Mouse (Mus musculus): ENCODE measurements around the gene Inpp5a. TPM values are rescaled to one million over a fixed set of nuclear protein-coding genes. Genes with fewer than 3 reads are reported as not detected.
A peak's percentile ranks its signal among the peaks of the same experiment; 100 is the strongest.

Gene Inpp5a
- total RNA-seq, 2 experiments from 2014 or later: 293 to 297 TPM

DNA sequence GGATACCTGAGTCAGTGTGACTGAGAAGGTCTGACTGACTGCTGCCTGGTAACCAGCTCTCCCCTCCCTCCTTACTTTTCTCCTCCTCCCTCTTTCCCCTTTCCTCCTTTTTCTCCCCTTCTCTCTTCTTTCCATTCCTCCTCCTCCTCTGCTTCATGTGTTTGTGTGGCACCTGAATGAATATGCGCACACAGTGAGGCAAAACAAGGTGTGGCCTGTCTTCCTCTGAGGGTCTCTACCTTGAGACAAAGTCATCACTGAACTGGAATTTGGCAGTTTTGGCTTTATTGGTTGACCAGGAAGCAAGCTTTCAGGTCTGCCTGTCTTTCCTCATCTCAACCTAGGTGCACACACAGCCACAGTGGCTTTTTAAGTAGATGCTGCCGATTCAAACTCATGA lies 147.9 kb downstream of the Inpp5a start:
- no peak for DNase-seq

DNA sequence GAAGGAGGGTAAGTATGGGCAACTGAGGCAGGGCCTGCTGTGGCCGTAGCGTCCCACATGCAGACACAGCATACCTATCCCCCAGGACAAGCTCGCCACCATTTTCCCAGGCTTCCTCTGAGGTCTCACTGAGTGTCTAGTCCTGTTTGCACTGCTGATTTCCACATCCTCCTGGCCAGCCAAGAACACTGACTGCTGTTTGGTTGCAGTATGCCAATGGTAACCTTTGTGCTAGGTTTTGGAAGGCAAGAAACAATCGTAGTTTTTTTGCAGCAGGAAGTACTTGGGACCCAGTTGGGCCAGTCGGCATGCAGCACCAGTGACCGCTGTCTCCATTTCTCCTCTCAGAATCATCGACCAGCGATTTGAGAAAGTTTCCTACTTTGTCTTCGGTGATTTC lies 148.9 kb downstream of the Inpp5a start:
- DNase-seq: no peak

DNA sequence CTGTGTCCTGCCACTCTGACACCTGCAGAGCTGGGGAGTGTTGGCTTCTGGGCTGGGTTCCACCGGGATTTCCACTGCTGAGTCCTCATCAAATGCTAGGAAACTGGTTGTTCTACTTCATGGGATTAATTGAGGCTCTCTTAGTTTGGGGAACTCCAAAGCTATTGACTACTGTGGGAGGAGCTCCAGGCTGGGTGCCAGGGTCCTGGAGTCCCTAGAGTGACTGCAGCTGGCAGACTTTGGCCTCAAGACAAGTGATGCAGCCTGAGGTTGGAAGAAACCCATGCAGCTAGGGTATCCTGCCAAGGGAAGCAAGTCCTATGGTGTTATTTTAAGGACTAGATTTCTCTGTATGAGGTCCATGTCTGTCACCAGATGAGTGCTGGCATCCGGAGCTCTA lies 149.6 kb downstream of the Inpp5a start:
- DNase-seq: peak; percentile 73 to 79

DNA sequence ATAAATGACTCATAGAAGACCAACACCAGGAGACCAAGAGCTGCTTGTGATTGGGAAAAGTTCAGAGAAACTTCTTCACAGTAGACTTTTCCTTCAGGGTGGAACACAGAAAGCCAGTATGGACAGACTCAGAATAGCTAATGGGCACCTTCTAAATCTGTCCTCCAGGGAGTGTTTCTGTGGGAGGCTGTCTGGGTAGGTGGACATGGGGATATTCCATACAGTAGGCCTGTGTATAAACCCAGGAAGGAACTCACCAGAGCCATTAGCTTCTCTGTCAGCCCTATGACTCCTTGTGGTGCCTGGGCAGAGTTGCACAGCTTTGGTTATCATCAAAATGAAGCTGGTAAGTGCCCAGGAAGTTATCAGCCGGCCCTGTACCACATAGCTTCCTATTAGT lies 151.7 kb downstream of the Inpp5a start:
- DNase-seq: no peak

DNA sequence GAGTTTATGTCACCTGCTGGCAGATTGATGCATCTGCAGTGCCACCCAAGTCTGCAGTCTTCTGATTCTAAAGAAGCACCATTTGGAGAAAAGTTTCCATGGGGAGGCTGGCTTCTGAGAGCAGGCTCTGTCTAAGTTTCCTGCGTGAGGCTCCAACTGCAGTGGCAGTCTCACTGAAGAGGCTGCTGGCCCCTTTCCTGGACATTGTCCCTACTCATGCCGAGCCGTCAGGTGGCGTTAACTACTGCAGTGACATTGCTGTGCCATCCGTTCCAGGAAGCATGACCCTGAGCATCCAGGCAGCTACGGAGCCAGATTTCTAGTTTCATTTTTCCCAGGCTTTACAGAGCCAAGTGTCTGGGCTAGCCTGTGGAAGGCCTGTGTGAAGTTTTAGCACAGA lies 152.5 kb downstream of the Inpp5a start:
- peak in 1 of 2 experiments; percentile 16 for DNase-seq

DNA sequence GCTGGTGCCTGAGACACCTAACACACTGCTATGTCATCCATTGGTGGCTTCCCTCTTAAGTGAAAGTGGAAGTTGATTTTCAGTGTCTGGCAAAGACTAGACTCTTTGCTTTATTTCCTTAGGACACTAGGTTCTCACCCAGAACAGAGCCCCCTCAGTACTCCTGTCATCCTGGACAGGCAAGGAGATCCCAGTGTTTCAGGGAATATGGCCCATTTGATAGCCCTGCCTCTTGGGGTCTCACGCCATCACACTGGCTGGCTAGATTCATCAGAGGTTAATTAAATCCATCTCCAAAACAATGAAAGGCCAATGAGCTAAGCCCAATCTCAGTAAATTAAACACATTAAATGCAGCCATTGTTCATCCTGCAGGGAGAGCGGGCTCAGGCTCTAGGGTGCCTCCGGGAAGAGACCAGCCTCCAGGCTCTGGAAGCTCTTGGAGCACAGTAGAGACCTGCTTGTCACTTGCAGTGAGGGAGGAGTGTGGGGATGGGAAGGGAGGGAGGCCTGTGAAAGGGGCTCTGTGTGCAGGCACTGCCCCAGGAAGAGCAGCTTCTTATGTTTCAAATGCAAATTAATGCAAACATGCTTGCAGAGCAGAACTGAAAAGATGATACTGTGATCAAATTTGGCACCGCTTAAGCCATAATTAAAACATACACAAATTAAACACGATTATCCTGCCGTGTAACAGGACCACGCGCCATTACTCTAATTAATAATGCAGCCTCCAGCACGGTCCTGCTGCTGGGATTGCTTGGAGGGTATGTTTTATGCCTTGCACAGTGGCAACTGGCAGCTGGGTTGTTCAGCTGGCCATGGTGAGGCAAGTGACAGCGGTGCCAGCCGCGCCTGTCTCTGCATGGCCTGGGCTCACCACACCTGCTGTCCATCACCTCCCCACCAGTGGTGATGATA lies 156.1 kb downstream of the Inpp5a start:
- DNase-seq: no peak

DNA sequence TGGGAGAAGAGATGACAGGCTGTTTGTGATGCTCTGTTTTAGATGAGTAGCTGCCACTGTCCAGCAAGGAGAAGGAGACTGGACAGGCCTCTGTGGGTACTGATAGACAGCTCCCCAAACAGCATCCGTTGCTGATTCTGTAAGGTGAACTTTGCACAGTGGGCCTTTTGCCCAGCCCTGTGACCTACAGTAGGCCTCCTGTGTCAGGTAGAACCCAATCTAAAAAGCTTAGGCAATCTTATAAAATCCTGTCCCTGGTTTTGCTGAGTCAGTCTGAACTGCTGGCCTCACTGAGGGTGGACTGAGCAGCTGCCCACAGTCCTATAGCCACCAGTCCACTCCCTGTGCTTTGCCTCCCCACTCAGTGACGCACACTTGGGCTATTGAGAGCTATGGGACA lies 158.4 kb downstream of the Inpp5a start:
- DNase-seq: no peak

DNA sequence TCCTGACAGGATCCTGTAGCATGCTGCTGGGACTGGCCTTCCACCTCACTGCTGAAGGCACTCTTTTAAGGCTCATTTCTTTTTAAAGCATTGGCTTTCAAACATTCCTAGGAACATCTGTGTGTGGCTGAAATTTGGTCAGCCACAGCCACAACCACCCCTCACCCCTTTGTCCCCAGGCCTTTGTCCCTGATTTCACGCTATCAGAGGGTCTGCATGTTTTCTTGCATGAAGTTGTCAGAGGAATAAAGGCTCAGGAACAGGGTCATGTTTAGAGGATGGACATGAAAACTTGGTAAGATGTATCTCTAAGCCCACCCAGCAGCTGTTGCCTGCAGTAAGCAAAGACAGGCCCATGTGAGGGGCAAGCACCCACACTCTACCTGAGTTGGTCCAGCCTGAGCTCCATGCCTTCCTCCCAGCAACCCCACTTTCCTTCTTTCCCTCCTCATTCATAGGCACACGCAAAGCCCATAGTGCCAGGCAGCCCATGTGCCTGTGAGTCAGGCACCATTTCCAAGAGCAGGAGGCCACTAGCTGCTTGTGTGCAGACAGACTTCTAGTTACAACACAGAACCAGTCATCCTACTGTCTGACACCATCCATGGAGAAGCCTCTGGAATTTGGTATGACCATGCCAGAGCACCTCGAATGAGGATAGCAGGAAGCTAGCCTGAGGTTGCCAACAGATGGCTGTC lies 161.3 kb downstream of the Inpp5a start:
- no peak for DNase-seq

DNA sequence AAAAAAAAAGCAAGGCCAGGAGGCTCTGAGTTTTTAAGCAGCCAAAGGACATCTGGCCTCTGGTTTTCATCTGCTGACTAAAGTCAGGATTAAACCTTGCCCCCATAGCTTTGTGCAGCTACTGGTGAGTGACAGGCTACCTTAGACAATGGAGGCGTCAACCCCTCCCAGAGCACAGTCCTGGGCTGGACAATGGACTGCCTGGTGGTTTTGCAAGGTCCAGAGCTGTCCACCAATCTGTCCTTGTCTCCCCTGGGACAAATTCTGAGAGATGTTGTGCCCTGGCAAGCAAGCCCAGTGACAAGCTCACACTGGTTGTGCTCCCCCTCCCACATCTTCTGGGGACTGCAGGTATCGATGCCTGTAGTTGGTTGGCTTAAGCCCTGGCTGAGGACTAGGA lies 162.6 kb downstream of the Inpp5a start:
- DNase-seq: no peak

DNA sequence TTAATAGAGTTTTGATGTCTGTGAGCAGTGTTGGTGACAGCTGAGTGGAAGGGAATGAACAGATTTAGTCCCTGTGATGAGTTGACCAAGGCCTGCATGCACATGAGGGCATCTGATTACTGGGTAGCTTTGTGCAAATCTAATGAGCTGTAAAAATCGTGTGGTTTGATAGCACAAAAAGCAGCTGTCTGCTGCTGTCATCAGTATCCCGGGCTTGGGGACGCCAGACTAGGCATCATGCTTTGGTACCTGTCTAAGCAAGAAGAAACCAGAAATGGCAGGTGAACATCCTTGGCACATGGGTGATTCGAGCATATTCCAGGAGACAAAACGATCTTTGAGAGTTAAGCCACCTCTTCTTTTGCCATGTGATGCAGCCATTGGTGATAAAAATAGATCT lies 167.4 kb downstream of the Inpp5a start:
- no peak for DNase-seq

DNA sequence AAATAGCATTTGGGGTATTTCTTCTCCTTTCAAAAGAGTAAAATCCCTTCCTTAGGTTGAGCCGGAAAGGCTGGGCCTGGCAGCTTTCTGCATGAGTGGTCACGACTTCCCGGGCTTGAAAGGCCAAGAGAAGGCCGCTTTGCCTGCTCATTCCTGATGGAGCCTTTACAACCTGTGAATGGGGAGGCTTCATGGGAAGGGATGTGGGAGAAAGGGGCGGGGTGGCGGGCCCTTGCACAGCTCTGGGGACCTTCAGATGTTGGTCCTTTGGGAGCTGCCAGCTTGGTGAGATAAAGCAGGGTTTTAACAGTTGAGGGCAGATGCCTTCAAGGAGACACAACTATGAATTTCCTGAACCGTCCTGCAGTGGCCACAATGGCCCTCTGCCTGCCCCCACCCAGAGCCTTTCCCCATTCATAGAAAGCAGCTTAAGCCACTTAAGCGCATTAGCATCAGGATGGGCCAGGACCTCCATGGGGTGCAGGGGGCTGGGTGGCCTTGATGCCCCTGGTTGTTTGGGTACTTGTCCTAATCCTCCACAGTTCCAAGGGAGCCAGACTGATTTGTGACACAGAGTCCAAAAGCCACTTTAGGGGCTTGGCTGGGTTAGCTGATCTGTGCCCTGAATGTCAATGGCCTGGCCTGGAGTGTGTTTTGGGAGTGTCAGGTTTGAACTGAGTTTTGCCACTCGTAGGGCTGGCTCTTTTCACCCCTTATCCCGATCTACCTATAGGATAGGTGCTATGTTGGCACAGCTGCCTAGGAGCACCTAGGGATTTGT lies 168.0 kb downstream of the Inpp5a start:
- no peak for DNase-seq

DNA sequence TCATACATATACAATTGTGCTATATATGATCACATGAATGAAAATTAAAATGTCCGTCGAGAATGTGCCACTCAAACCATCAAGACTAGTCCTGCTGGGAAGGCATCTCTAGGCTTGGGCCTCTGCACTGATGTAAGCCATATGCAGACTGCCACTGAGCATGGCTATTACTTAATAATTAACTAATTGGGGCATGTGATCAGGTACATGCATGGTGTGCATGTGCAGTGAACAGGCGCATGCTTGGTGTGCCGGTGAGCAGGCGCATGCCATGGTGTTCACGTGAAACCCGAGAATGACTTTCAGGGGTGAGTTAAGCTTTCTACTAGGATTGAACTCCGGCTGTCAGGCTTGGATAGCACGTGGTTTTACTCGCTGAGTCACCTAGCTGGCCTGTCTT lies 170.8 kb downstream of the Inpp5a start:
- no peak for DNase-seq

DNA sequence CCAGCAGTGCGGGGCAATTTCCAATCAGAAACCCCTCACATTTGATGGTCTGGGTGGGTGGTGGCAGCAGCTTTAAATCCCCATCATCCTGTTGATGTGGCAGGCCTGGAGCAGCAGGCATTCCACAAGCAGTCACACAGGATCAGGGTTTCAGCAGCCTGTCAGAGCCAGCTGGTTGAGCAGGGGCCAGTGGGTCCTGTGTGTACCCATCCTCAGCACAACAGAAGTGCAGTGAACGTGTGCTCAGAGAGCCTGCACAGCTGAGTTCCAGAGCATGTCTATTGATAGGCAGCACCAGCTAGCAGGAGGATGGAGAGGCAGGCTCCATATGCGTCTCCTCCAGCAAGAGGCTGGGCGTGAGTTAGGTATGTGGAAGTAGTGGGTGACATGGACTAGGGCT lies 174.5 kb downstream of the Inpp5a start:
- DNase-seq: no peak

DNA sequence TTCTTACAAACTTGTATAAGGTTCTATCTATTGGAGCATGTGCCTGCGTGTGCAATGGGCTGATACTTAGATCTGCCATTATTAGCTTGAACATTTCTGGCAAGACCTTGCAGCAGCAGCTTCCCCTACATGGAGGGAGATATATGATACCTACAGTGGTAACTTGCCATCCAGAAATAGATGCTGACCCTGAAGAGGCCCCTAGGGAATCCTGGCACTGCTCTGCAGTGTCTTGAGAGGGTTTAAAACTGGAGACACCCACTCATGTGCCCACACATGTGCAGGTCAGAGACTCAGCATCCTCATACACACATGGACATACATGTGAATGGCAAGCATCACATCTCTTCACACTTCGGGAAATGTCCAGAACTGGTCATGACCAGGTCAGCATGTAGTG lies 175.3 kb downstream of the Inpp5a start:
- DNase-seq: no peak

DNA sequence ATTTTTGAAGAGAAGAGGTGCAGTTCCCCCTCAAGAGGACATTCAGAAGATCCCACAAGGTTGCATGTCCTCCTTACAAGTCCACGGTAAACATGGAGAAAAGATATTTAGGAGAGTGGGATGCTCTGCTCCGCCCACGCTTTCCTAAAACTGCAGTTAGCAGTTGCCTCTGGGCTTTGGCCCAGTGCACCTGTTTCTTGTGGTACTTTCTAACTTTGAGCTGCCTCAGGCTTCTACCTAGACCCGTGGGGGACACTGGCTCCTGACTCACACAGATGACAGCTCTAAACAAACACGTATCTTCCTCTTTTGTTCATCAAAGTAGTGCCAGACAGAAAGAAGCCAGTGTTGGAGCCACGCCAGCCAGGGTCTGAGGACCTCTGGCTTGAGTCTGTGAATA lies 177.1 kb downstream of the Inpp5a start:
- no peak for DNase-seq

DNA sequence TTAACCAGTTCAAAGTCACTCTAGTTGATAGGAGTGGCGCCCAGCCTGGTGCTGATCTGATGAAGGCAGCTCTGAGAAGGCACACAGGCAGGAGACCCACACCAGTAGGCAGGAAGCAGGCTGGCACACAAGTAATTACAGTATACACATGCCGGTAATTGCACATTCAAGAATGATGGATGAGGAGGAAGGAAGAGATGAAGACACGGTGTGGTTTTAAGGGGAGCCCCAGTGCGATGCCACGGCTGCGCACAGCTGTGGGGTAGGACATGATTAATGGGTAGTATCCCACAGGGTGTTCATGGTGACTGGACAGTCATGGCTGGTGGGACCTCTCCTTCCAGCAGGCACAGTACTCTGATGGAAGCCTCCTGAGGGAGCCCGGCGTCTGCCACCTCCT lies 177.6 kb downstream of the Inpp5a start:
- DNase-seq: no peak

DNA sequence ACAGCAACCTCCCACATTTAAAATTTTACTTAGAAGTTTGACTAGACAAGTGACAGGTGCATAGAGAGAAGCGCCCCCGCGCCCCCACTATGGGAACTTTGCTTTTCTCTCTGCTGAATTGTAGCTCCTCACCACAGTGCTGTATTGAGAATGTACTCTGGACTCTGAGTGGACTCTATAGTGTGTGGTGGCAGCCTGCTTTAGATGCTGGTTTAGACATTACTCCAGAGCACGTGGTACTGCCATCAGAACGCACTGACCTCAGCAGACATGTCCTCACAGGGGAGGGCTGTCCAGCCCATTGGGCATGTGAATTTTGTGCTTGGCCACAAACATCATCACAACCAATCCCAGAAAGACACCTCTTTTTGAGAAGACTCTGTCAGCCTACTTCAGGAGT lies 181.9 kb downstream of the Inpp5a start:
- DNase-seq: no peak

DNA sequence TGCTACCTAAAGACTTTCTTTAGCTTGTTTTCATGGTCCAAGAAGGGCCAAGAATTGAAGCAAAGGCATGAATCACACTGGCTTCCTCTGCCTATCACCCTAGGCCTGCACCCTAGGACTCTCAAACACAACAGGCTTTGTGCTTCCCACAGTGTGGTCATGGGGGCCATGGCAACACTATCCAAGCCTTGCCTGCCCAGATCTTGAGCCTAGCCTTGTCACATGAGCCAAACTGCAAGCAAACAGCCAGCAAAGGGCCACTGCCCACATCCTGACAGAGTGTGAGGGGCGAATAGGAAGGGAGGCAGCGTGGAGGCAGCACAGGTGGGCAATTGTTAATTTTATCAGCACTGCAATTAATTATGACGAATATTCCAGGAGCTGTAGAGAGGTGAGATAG lies 183.8 kb downstream of the Inpp5a start:
- DNase-seq: no peak

DNA sequence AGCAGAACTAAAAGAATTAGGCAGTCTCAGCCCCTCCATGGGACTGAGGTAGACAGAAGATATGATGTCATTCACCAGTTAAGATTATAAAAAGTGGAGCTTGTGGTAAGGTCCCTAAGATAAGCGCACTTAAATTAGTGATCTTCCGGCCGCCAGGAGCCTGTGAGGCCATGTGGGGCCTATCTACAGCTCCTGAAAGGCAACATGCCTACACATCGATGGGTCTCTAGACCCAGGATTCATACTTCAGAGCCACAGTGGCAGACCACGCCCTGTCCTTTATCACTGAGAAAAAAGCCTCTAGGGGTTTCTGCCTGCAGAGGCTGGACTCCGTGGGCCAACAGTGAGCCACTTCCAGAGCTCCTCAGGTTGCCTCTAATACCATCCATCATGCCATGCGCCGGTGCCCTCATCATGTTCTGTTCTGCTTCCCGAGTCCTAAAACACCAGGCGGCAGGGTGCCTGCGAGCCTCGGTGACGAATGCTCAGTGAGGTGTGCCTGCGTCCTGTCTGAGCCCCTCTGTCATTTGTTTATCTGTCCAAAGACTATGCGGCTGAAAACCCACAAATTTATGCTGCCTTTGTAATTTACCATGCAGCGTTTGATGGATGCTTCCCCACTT lies 187.3 kb downstream of the Inpp5a start:
- no peak for DNase-seq

DNA sequence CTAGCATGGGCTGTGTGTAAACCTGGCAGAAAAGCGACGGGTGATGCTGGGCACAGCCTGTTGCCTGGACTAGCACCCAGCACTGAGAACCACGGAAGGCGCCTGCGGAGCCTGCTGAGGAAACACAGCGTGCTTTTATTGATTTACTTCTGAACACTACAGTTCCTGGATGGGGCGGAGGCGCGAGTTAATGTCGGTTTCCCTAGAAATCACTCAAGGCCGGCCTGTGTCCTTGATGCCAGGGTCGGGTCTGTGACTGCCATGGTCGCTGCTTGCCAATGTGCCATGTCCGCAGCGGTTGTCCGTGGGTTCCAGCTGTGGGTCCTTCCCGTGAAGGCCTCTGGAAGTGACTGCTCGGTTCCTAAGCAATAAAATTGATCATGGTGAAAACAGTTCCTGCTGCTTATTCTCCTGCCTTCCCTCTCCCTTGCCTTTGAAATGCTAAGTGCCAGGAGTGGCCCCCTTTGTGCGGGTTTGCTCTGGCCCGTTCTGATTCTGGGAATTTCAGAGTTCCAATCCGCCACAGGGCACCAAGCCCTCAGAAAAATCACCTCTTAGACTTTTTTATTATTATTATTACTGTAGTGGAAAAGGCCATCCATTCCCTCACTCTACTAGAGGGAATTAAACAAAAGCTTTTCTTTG lies 190.5 kb downstream of the Inpp5a start:
- DNase-seq: no peak

DNA sequence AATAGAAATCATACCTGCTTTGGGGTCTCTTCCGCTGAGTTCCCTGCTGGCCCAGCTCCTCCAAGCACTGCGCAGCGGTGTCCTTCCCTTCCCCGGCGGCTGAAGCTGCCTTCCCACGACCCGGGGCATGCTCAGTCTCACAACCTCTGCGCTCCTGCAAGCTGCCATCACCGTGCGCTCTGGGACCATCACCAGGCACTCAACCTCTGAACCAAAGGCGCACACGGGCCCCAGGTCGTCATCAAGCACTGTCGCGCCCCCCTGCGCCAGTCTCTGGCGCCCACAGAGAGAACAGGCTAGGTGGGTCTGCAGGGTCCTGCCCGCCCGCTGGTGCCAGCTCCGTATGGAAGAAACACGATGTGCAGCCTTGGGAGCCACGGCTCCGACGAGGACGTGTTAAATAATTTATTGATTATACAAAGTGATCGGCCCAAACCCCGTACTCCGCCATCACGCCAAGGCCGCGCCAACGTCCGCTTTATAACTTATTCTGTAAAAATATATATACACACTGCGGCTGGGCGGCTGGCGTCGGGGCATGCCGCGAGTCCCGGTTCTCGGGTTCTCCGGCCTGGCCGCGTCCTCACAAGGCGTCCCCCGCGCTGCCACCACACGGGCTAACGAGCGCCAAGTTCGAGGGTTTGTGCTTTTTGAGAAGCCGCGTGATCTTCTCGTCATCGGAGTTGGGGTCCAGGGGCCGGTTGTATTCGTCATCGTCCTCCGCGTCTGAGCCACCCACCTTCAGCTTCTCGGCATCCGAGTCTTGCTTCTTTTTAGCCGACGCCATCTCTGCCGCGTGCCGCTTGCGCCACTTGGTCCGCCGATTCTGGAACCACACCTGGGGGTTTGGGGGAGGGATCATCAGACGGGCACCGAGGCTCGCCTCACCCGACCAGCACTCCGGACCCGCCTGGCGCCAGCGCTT lies 192.2 kb downstream of the Inpp5a start:
- peak in 1 of 2 experiments; percentile 15 for DNase-seq
